Mouse (Mus musculus) lung, adult 2 months (tissue): ENCODE results near the gene Wdr90.

Source experiments
- CTCF ChIP-seq: fragments of 200-500 bp; IDR thresholded peaks from 2 replicates; pipeline ENCODE4 v1.5.1; 2011; ENCODE audit warnings: mild to moderate bottlenecking, low read length, control low read depth; ENCODE audit not compliant: insufficient read depth
- POLR2A ChIP-seq: fragments of 200-500 bp; IDR thresholded peaks from 2 replicates; pipeline ENCODE4 v1.6.1; 2011; ENCODE audit warnings: low read depth, mild to moderate bottlenecking, control low read depth, low read length, borderline replicate concordance; ENCODE audit errors: extremely low read depth

GRCm38 (mm10) chr17:25817662-25818061 is 43.6 kb downstream of the Wdr90 start:
- TF ChIP-seq POLR2A (no peak), CTCF (no peak)
